Mouse (Mus musculus) granulocyte monocyte progenitor cell, adult 5-6 weeks (primary cell): ENCODE measurements around the gene Pik3r1. TPM values are rescaled to one million over a fixed set of nuclear protein-coding genes. Genes with fewer than 3 reads are reported as not detected.

Experiments
- ATAC-seq: replicated peaks from 2 replicates; pipeline ENCODE4 v1.8.0; 2016; ENCODE audit warnings: mild to moderate bottlenecking, moderate TSS enrichment, inconsistent platforms; ENCODE audit not compliant: poor library complexity, severe bottlenecking
- total RNA-seq, 2 experiments: library from RNA; stranded (forward) in 1 of 2; stranded (reverse) in 1 of 2; fragments of 200-712, 200-1000 nt in 1 of 2; fragments of >200 nt in 1 of 2; fragmentation: Nextera tagmentation in 1 of 2; gene quantifications; 2 replicates each; pipeline ENCODE4 v1.2.3; 2014 to 2017

Gene Pik3r1
- total RNA-seq, 2 experiments from 2014 or later, result 70.9 to 102 TPM

DNA sequence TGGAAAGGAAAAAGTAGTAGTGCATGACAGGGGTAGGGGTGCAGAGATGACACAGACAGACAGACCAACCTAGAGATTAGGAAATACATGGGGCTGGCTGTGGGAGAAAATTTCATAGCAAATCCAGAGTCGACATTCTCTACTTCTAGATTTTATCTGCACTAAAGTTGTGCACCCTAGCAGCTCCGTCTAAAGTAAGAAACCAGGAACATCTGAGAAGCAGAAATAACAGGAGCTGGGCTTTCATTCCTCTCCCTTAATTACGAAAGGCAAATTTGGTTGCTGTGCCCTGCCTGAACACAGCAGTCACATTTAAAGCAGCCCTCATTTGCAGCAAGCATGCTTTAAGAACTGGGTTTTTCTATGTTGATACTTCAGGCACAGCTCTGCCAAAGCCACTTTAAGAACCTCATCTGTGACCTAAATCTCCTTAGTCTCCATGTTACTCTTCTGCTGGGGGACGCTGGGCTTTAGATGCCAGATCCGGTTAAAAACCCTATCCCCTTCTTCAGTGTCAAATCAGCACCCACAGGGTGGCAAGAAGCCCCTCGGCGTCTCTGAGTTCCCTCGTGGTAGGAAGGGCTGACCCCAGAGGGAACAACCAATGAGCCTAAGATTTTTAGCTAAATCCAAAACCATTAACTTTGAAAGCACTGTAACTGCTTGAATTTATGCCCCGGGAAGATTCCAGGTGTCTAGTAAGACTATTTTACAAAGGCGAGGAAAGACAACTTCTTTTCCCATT lies 76.9 kb downstream of the Pik3r1 start:
- no peak for ATAC-seq

GRCm38 (mm10) chr13:101690167-101690566 lies 77.8 kb downstream of the Pik3r1 start:
- ATAC-seq, result no peak

DNA sequence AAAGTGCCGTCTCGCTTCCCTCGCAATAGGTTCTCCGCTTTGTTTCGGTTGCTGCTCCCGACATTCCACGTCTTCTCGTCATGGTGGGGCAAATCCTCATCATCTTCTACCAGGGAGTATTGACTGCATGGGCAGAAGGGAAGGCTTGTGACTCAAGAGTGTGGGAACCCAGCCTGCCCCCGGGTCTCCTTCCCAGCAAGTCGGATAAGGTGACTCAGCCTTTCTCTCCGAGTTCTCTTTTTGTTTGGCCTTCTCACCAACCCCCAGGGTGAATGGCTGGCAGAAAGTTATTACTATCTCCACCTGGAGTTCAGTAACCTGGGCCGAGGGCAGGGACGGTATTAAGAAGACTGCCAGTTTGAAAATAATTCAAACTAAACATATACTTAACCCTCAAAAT lies 81.8 kb downstream of the Pik3r1 start:
- no peak for ATAC-seq

DNA sequence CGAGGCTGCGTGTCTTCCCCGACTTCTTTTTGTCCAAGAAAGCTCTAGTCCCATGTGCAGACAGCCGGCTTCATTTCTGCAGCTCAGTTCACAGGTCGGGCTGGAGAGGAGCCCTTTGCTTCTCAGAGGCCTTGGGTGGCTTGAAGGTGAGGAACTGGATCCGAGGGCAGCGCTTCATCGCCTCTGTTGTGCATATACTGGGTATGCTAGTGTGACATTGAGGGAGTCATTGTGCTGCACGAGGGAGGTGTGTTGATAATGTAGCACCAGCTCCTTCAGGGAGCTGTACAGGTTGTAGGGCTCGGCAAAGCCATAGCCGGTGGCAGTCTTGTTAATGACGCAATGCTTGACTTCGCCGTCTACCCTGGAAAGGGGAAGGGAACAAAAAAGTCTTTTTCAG lies 83.3 kb downstream of the Pik3r1 start:
- no peak for ATAC-seq

GRCm38 (mm10) chr13:101682378-101682777 lies 85.6 kb downstream of the Pik3r1 start:
- ATAC-seq, result no peak

DNA sequence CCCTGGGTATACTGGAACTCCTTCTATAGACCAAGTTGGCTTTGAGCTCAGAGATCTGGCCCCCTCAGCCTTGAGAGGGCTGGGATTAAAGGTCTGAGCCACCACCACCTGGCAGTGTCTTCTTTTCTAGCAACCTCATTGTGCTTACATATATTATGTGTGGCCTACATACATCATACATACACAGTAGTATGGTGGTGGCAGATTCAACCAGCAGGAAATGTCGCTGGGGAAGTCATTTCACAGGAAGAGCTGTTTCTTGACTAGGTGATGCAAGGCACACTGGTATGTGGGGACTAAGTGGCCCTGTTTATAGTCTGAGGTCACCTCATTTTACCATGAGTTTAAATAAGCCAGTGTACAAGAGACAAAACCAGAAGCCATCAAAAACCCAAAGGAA lies 87.9 kb downstream of the Pik3r1 start:
- peak; percentile 65 for ATAC-seq

- ATAC-seq, result no peak
Observed at GRCm38 (mm10) chr13:101678984-101679383, 89.0 kb downstream of the Pik3r1 start.

DNA sequence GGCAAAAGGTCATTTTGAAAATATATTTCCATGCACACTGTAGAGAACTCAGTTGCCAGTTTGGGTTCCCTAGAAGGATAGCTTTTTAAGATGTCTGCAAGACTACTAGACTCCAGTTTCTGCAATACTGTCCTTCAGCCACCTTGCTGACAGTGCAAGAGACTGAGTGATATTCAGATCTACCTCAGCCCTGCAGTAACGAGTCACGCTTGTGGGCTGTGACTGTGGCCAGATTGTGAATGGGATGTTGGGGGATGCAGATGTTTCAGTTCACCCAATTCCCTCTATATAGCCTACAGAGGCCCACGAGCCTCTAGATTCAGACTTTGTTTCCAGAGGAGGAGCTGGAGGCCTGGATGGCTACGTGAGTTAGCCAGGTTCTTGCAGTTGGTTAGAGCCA lies 90.0 kb downstream of the Pik3r1 start:
- ATAC-seq, result no peak

GRCm38 (mm10) chr13:101673876-101674275 lies 94.1 kb downstream of the Pik3r1 start:
- ATAC-seq, result no peak

- ATAC-seq, result no peak
Observed at GRCm38 (mm10) chr13:101668859-101669258, 99.2 kb downstream of the Pik3r1 start.

DNA sequence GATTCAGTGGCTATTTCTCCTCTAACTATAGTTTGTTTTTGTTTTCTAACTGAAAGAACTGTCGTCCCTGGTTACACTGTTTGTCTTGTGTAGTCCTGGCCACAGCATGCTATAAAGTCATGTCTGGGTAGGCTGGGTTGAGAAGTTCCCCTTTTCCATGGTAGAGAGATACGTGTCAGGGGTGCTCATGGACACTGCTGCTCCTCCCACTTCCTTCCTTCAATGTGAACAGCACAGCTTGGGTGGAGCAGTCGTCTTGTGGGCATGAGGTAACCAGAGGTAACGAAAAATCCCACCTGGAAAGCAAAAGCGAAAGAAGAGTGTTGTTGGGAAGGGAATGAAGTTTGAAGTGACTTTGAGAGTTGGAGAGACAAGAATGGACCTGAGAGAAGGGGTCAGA lies 104.0 kb downstream of the Pik3r1 start:
- ATAC-seq, result peak; percentile 93

GRCm38 (mm10) chr13:101662900-101663299 lies 105.1 kb downstream of the Pik3r1 start:
- no peak for ATAC-seq

DNA sequence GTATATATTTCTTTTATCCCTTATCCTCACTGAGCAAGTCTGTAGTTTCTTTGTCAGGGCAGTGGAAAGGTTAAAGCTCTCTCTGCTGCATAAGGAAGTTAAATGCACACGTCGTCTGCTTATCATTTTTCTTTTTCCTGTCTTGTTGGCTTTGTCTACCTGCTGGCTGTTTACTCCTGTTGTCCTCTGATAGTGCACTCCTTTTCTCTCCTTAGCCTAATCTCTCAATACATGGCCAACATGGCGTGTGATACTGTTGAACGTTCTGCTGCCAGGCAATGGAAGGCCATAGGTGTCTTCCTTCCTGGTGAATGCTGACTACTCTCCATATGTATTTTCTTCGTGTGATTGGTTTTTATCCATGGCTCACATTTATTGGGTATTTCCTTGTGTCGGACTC lies 106.5 kb downstream of the Pik3r1 start:
- no peak for ATAC-seq

DNA sequence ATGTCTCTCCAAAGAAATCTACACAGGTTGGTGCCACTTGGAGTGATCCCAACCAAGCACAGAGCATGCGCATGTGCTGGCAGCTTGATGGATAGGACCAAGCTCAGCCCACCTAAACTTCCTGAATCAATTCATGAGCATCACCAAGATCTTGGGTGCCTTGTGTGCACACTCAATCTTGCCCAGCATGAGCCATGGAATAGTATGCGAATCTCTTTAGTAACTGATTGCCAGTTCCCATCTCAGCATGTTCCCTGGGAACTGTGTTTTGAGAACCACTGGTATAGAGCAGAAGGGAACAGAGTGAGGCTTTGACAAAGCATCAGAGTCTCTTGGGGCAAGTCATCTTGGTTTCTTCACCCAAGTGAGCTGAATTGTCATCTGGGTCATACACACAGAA lies 107.8 kb downstream of the Pik3r1 start:
- no peak for ATAC-seq

GRCm38 (mm10) chr13:101652131-101652530 lies 115.9 kb downstream of the Pik3r1 start:
- ATAC-seq, result no peak

- no peak for ATAC-seq
Observed at GRCm38 (mm10) chr13:101641632-101642031, 126.4 kb downstream of the Pik3r1 start.

DNA sequence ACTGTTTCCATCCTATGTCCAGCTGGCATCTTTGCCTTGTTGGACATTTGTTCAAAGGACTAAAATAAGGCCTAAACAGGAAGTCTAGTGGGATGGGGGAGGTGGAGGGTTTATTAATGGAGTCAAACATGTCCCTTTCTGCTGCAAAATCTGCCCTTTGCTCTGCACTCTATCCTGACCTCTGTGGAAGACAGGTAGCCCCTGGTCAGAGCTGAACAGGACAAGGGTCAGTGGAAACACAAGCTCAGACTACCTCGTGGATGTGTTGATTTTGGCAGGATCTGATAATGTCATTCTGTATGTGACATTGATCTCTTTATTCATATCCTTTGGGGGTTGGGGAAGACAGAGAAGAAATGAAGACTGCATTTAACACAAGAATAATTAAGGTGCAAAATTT lies 132.2 kb downstream of the Pik3r1 start:
- ATAC-seq, result no peak

DNA sequence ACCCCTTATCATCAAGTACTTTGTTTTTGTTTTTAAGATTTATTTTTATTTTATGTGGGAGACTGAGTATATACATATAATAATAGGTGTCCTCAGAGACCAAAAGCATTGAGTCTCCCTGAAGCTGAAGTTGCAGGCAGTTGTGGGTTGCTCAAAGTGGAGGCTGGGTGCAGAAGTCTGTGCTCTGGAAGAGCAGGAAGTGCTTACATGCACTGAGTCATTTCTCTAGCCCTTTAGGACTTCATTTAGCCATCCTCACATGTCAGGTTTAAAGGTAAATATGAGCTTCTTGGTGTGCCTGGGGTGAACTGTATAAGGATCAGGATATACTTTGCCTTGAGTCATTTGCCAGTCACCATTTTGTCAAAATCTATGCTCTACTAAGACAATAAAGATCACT lies 133.6 kb downstream of the Pik3r1 start:
- ATAC-seq, result no peak

DNA sequence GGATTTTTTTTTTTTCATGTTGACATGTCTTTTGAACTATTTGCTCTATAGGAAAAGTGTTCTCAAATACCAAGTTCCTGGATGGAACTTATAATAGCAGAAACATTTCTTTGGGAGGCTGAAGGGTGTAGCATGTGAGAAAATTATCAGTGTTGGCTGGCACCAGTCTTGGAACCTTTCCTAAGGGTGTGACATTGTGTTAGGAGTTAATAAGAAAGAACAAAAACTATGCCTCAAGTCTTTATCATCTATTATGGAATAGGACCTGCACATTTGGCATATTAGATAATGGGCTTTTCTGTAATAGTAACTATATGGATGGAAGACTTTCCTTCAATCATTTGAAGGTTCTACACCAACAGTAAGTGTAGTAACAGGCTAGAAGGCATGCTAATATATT lies 134.4 kb downstream of the Pik3r1 start:
- ATAC-seq, result no peak

- no peak for ATAC-seq
Observed at GRCm38 (mm10) chr13:101632771-101633170, 135.2 kb downstream of the Pik3r1 start.

GRCm38 (mm10) chr13:101631561-101631960 lies 136.5 kb downstream of the Pik3r1 start:
- ATAC-seq, result no peak
